8 mouse cellular contexts compared by ENCODE assay signal in the genomic region with DNA sequence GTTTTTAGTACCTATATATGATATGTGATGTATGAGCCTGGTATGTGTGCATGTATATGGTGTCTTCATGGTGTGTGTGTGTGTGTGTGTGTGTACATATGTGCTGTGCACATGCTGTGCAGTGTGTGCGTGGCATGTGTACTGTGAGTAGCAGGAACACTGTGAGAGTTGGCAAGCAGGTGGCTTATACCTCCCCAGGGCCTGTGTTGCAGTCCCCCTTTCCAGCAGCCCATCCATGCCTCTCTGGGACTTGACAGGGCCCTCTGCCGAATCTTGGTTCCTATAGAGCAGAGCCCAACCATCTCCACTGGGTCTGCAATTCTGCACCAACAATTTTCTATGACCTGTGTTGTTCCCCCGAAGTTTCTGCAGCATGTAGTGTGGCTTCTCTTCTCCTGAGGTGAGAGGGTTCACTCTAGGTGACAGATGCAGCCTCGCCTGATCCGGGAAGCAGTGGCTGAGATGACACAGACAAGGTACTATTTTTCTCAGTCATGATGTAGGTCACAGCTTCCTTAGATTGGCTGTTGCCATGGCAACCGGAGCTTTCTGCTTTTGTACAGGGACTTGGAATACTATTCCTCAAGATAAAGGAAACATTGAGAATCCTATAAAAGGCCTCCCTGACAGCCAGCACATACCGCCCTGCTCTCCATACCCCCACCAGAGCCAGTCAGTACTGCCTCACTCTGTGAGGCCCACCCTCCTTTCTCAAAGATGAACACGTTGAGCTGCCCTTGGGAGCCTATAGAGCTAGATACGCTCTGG.
A peak's percentile ranks its signal among the peaks of the same experiment; 100 is the strongest.
DNase-seq lines count a peak whose midpoint lies in the region; ATAC-seq lines count a peak whose summit lies in the region.

No protein-coding gene starts in this region.

- H3K36me3 ChIP-seq in heart, embryonic 10.5 days: no peaks in the 10 kb centered on the region
- H3K36me3 ChIP-seq in hindbrain, embryonic 14.5 days (replicated peaks; ENCODE audit: control insufficient read depth, insufficient read depth): no peaks in the 10 kb centered on the region
- H3K36me3 ChIP-seq in intestine, embryonic 15.5 days: no peaks in the 10 kb centered on the region
- no peaks in the 10 kb centered on the region for H3K36me3 ChIP-seq in intestine, embryonic 16.5 days (ENCODE audit: control insufficient read depth, insufficient read depth, low read length)

- no peaks in the 10 kb centered on the region for H3K27me3 ChIP-seq in heart, embryonic 10.5 days (ENCODE audit: insufficient read depth, poor library complexity, severe bottlenecking)
- no peaks in the 10 kb centered on the region for H3K27me3 ChIP-seq in hindbrain, embryonic 14.5 days (ENCODE audit: control insufficient read depth, insufficient read depth, low read length)
- H3K27me3 ChIP-seq in intestine, embryonic 15.5 days (replicated peaks): no peaks in the 10 kb centered on the region
- no peaks in the 10 kb centered on the region for H3K27me3 ChIP-seq in intestine, embryonic 16.5 days (replicated peaks; ENCODE audit: control insufficient read depth, insufficient read depth, low read length)

- DNase-seq in heart, adult 11 months: peak; percentile 68
- DNase-seq in heart, embryonic 10.5 days (ENCODE audit: low spot score): no peak
- peak; percentile 76 for DNase-seq in hindbrain, embryonic 14.5 days (ENCODE audit: low spot score)
- DNase-seq in left cerebral cortex, postnatal 4 days: peak; percentile 46
- DNase-seq in right cerebral cortex, postnatal 14 days: peak; percentile 91

- intact Hi-C loops in left cerebral cortex, postnatal 4 days (cut with DNase I): no loop called here

- 0 out of 2 replicates have a peak, but pooled peaks cover 6% of the 10 kb centered on the region for H3K4me1 ChIP-seq in heart, embryonic 10.5 days
- peaks cover 14% of the 10 kb centered on the region for H3K4me1 ChIP-seq in hindbrain, embryonic 14.5 days (replicated peaks; ENCODE audit: control insufficient read depth, insufficient read depth, low read length)
- no peaks in the 10 kb centered on the region for H3K4me1 ChIP-seq in intestine, embryonic 15.5 days (replicated peaks)
- no peaks in the 10 kb centered on the region for H3K4me1 ChIP-seq in intestine, embryonic 16.5 days (ENCODE audit: control insufficient read depth, insufficient read depth, low read length)

- no peak overlapping the region for H3K4me2 ChIP-seq in hindbrain, embryonic 14.5 days (replicated peaks)
- no peak overlapping the region for H3K4me2 ChIP-seq in intestine, embryonic 15.5 days (replicated peaks)
- no peak overlapping the region for H3K4me2 ChIP-seq in intestine, embryonic 16.5 days (ENCODE audit: low read depth, low read length)

- peak overlapping the region; percentile 34; the same call in 1 of the 2 replicates for H3K9ac ChIP-seq in hindbrain, embryonic 14.5 days
- H3K9ac ChIP-seq in intestine, embryonic 15.5 days: no peak overlapping the region
- H3K9ac ChIP-seq in intestine, embryonic 16.5 days (ENCODE audit: low read depth, low read length): no peak overlapping the region

- H3K4me3 ChIP-seq in heart, embryonic 10.5 days: no peak overlapping the region
- H3K4me3 ChIP-seq in hindbrain, embryonic 14.5 days (replicated peaks; ENCODE audit: low read length): no peak overlapping the region
- H3K4me3 ChIP-seq in intestine, embryonic 15.5 days (replicated peaks): no peak overlapping the region
- H3K4me3 ChIP-seq in intestine, embryonic 16.5 days (ENCODE audit: low read length): no peak overlapping the region

- 73% methylated on average over 9 of the region's 9 CpGs for WGBS in heart, embryonic 10.5 days
- 43% methylated on average over 9 of the region's 9 CpGs for WGBS in hindbrain, embryonic 14.5 days
- WGBS in intestine, embryonic 15.5 days: 71% methylated on average over 9 of the region's 9 CpGs
- 74% methylated on average over 9 of the region's 9 CpGs for WGBS in intestine, embryonic 16.5 days

- no peak overlapping the region for H3K27ac ChIP-seq in heart, embryonic 10.5 days
- H3K27ac ChIP-seq in hindbrain, embryonic 14.5 days: peak overlapping the region; percentile 81
- H3K27ac ChIP-seq in intestine, embryonic 15.5 days: no peak overlapping the region
- no peak overlapping the region for H3K27ac ChIP-seq in intestine, embryonic 16.5 days (ENCODE audit: low read length)

- ATAC-seq in hindbrain, embryonic 14.5 days (ENCODE audit: low FRiP score): peak; percentile 86
- ATAC-seq in intestine, embryonic 15.5 days: no peak
- no peak for ATAC-seq in granulocyte monocyte progenitor cell, adult 5-6 weeks (replicated peaks; ENCODE audit: poor library complexity, severe bottlenecking)
- no peak for ATAC-seq in intestine, embryonic 16.5 days

- no peaks in the 10 kb centered on the region for H3K9me3 ChIP-seq in heart, embryonic 10.5 days
- H3K9me3 ChIP-seq in hindbrain, embryonic 14.5 days (ENCODE audit: control insufficient read depth, low read length): no peaks in the 10 kb centered on the region
- no peaks in the 10 kb centered on the region for H3K9me3 ChIP-seq in intestine, embryonic 15.5 days
- H3K9me3 ChIP-seq in intestine, embryonic 16.5 days (ENCODE audit: control insufficient read depth, low read length): no peaks in the 10 kb centered on the region
